Mouse (Mus musculus): ENCODE measurements around the gene Gm5741.
A peak's percentile ranks its signal among the peaks of the same experiment; 100 is the strongest.

The Gm5741 gene

DNA sequence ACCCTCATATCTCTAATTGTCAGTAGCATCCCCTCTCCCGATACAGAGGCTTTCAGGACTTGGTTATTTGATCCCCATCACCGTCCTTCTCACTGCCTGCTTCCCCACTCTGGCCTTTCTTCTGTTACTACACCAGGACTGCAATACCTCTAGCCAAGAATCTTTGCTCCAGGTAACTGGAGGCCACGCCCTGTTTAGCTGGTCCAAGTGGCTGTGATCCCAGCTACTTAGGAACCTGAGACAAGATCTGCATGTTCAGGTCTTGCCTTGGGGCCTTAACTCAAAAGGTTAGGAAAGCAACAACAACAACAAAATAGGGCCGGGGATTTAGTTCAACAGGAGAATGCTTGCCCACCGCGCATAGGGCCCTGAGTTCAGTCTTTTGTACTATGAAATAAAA, 24.2 kb downstream of the Gm5741 start:
- TF ChIP-seq GATA4 (IDR thresholded peaks at IDR 0.05; ENCODE audit: insufficient replicate concordance, low read length), result no peak

DNA sequence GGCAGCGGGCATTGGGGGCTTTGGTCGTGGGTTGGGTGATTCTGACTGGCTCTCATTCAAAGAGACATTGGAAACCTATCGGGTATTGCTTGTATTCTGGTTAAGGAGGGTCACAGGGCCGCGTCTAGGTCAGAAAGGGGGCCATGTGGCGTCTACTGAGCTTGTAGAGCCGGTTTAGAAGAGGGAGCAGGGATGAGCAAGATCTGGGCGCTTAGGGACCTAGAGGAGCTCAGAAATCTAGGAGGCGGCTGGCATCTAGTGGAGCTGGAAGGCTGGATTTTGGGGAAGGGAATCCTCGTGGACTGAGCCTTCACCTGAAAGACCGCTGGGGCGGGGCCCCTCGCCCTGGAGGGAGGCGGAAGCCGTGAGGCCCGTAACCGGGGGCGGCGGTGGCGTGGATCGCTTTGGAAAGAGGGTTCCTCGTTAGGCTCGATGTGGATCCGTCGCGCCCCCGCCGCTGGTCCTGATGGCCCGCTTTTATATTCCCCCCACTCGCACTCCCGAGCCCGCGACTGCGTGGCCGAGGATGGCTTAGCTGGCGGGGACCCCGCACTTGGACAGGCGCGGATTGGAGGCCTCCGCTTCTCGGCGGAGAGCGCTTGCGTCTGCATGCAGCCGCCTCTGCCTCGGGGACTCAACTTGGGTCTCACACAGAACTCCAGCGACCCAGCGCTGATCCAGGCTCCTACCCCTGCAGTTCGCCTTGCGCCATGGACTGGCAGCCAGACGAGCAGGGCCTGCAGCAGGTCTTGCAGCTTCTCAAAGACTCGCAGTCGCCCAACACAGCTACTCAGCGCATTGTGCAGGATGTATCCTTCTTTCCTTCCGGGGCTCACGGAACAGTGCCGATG, 29.9 kb downstream of the Gm5741 start:
- no peak for TF ChIP-seq GATA4 (IDR thresholded peaks at IDR 0.05; ENCODE audit: insufficient replicate concordance, low read length)

DNA sequence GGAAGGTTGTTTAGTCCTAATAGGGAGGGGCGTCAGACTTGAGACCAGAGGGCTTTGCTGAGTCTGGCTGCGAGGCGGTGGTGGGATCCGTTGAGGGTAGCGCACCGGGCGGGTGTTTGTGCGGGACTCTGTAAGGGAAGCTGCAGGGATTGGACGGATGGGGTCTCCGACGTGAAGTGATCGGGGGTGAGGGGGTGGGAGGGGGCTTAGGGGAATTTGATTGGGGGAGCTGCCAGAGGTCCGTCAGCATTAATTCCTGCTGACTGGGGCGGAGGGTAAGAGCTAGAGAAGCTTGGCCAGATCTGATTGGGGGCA, 30.5 kb downstream of the Gm5741 start:
- TF ChIP-seq GATA4 (IDR thresholded peaks at IDR 0.05; ENCODE audit: insufficient replicate concordance, low read length), result no peak

DNA sequence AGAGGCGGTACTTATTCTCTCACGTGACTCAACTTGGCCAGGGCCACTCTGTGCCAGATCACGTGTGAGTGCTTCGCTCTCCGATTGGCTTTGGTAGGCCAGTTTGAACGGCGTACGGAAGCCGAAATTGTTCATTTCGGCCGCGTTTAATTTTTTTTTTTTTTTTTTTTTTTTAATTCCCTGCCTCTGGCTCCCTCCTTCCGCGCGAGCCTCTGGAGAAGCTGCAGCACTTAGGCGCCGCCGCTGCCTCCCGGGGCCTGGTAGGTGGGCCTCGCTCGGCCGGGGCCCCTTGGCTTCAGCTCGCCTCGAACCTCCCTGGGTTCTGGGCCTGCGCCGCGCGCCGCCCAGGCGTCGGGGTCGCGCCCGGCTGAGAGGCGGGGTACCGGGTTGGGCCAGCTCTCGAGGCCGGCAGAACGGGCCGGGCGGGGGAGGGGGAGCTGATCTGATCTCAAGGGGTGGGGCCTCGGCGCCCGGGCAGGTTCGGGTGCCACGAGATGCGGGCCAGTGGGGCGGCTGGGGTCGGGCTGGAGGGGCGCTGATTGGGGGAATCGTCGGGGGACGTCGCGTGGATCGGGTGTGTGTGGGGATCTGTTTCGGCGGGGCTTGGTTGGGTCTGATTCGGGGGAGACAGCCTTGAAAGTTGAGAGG, 30.9 kb downstream of the Gm5741 start, which contains the start of gene Tnpo2:
Tnpo2 (plus strand) TSS at position 198 of the 648 bp plus-strand sequence.
- TF ChIP-seq GATA4 (IDR thresholded peaks at IDR 0.05; ENCODE audit: insufficient replicate concordance, low read length), result no peak

DNA sequence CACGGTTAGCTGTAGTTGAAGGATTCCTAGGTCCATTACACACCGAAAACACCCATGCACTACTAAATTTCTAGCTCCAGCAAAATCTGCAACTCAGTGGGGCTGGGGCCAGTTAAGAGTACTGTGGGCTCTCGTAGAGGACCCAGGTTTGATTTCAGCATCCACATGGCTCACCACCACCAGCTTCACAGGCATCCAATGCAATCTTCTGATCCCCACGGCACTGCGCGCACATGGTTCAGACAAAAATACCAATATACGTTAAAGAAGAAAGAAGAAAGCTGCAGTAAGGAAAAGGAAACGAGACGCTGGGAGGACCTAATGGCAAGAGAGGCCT, 31.4 kb downstream of the Gm5741 start:
- TF ChIP-seq GATA4 (IDR thresholded peaks at IDR 0.05; ENCODE audit: insufficient replicate concordance, low read length), result no peak

DNA sequence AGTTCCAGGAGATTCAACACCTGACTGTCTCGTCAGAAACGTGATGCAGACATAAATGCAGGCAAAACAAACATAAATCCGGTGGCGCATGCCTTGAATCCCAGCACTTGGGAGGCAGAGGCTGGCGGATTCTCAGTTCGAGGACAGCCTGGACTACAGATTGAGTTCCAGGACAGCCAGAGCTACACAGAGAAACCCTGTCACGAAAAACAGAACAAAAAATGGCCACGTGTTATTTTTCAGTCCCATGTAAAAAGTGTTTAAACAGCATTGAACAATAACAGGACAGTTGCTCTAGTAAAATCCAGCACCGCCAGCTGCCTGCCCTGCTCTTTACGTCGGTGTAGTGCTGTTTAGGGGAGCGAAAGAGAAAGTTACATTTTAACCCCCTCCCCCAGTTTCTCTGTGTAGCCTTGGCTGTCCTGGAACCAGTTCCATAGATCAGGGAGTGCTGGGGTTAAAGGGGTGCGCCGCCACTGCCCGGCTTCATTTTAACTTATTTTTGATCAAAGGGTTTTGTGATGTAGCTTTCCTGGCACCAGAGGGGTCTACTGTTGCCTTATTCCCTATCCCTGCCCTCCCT, 32.0 kb downstream of the Gm5741 start:
- TF ChIP-seq GATA4 (IDR thresholded peaks at IDR 0.05; ENCODE audit: insufficient replicate concordance, low read length), result no peak

DNA sequence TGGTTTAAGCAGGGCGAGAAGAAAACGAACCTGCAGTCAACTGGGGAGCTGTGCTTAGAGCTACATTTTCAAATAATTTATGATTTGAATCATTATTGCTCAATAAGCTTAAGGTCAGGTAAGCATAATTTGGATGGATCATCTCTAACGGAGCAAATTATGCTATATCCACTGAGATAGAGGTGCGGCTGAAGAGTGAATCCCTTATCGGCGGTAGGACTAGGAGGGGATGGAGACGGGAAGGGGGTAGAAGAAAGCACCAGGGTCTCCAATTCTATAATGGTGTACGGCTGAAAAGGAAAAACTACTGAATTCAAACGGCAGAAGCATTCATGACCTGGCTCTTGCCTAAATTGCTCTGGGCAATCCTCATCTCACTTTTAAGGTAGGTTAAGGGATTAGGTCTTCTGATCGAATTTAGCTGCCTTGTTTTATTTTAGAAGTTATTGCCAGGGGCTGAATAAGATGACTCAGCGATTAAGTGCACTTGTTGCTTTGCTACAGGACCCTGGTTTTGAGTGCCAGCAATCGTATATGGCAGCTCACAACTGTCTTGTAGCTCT, 32.5 kb downstream of the Gm5741 start:
- TF ChIP-seq GATA4 (IDR thresholded peaks at IDR 0.05; ENCODE audit: insufficient replicate concordance, low read length), result no peak

DNA sequence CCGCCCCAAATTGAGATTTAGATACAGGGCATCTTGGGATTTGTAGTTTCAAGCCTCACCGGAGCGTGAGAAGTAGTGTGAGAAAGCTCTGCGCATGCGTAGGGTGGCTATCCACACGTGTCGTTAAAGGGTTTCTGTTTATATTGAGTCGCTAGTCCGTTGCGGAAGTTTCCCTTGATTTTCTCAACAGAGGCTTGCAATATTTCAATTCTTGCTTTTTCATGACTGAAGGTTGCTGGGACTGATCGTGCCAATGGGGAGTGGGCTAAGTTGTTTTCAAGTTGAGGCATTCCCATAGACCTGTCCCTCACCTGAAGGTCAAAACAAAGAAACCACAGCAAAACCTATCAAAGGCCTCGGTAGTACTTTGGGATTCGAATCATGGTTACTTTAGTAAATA, 33.0 kb downstream of the Gm5741 start:
- TF ChIP-seq GATA4 (IDR thresholded peaks at IDR 0.05; ENCODE audit: insufficient replicate concordance, low read length), result no peak

DNA sequence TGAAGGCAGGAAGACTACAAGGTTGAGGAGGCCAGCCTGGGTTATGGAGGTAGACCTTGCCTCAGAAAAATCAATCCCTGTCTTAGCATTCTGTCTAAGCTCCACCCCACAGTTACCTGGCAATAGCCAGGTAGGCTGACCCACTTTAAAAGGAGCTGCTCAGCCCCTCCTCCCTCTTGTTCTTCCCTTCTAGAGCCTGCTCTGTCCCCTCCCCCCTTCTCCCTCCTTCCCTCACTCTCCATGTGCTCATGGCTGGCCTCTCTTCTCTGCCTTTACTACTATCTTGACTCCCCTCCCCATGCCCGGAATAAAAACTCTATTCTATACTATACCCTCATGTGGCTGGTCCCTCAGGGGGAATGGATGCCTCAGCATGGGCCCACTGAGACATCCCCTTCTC, 33.9 kb downstream of the Gm5741 start:
- TF ChIP-seq GATA4 (IDR thresholded peaks at IDR 0.05; ENCODE audit: insufficient replicate concordance, low read length), result no peak

DNA sequence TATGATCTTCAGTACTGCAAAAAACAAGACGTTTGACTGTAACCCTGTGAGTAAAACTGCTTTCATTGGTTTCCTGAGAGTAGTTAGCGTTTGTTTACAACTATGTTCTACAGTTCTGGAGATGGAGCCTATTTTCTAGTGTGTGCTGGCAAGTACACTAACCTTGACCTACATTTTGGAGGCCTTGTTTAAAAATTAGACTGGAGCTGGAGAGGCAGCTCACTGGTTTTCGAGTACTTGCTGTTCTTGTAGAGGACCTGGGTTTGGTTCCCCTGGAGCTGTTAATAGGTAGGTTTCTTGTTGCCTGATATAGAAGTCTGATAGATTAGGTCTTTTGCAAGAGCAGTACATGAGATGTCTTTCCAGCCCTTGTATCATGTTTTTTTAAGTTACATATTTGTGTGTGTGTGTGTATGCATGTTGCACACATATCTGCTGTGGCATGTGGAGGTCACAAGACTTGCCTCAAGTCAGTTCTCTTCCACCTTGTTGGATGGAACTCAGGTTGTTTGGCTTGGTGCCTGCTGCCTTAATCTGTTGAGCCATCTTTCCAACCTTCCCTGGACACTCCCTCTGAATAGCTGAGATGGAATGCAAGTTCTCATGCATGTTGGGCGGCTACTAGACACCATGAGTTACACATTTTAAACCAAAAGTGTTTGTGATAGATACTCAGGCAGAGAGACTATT, 35.0 kb downstream of the Gm5741 start:
- TF ChIP-seq GATA4 (IDR thresholded peaks at IDR 0.05; ENCODE audit: insufficient replicate concordance, low read length), result no peak

DNA sequence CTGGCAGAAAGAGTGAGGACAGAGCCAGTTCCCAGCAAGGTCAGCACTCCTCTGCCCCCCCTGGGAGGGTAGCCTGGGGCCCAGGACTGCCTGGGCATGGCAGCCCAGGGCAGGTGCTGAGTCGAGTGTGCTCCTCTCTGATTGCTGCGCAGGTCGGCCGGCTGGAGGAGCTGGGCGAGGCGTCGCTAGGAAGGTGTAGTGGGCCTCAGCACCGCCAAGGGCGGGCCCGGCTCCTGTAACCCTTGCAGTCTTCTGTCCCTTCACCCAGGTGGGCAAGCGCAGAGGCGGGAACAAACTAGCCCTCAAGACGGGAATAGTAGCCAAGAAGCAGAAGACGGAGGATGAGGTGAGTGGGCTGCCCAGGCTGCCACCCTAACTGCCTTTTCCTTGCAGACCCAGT, 38.5 kb downstream of the Gm5741 start:
- no peak for TF ChIP-seq GATA4 (IDR thresholded peaks at IDR 0.05; ENCODE audit: insufficient replicate concordance, low read length)

DNA sequence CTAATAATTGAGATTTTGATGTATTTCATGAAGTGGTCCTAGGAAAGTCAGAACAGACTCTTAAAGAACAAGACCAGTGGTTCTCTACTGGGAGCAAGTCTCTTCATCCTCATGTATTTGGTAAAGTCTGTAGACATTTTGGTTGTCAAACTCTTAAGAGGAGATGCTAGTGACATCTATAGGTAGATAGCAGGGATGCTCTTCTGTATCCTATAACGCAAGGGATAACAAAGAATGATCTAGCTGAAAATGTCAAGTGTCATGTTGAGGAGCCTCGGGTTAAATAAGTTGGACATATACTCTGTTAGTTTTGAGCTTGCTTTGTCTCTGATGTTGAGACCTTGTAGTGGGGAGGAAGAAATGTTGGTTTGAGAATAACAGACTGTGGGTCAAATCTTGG, 39.9 kb downstream of the Gm5741 start:
- no peak for TF ChIP-seq GATA4 (IDR thresholded peaks at IDR 0.05; ENCODE audit: insufficient replicate concordance, low read length)

DNA sequence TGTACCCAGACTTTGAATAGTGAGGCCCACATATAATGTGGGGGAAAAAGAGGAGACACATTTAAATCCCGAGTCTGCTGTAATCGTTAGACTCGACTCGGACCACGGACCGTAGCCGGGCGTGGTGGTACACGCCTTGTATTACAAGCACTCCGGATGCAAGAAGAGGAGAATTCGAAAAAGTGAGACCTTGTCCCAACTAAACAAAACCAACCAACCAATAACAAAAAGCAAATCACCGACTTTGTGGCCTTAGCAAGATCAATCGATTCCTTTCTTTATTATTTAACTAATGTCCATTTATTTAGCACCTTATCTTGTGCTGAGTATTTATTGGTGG, 40.3 kb downstream of the Gm5741 start:
- TF ChIP-seq GATA4 (IDR thresholded peaks at IDR 0.05; ENCODE audit: insufficient replicate concordance, low read length), result no peak

DNA sequence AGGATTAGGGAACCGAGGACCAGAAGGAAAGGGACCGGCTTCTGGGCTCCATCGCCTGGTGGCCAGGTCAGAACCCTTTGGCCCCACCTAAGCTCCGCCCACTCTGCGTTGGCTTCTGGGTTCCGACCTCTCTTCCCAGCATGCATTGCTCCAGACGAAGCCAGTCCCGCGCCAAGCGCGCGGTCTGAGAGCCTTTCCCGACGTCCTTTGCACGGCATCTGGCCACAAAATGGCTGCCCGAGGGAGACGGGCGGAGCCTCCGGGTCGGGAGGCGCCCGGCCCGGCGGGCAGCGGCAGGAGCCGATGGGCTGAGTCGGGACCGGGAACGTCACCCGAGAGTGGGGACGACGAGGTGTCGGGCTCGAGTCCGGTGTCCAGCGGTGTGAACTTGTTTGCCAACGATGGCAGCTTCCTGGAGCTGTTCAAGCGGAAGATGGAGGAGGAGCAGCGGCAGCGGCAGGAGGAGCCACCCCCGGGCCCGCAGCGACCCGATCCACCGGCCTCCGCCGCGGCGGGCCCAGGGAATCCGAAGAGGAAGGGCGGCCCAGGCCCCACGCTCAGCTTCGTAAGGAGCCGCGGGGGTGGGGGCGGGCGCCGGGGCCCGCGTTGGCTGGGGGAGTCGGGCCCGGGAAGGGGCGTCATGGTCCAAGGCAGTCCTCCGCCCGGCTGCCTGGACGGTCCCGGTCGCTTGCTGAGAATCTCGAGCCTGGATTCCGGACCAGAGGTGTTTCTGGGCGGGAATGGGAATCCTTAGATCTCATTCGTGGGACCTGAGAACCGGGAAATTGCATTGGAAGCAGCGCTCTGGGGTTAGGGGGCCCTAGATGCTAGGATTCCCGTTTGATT, 40.9 kb downstream of the Gm5741 start, which contains the start of gene Trir:
Trir (plus strand) TSS at position 154 of the 846 bp plus-strand sequence.
- peak; percentile 45; the same call in 1 of the 2 replicates for TF ChIP-seq GATA4 (IDR thresholded peaks at IDR 0.05; ENCODE audit: insufficient replicate concordance, low read length)
